Mouse (Mus musculus) cerebellum, adult 9-10 months (tissue): ENCODE results near the gene Dscam.

ENCODE experiments used
- DNase-seq: peaks from one replicate; pipeline ENCODE4 v3.0.0; 2022

The Dscam gene

DNA sequence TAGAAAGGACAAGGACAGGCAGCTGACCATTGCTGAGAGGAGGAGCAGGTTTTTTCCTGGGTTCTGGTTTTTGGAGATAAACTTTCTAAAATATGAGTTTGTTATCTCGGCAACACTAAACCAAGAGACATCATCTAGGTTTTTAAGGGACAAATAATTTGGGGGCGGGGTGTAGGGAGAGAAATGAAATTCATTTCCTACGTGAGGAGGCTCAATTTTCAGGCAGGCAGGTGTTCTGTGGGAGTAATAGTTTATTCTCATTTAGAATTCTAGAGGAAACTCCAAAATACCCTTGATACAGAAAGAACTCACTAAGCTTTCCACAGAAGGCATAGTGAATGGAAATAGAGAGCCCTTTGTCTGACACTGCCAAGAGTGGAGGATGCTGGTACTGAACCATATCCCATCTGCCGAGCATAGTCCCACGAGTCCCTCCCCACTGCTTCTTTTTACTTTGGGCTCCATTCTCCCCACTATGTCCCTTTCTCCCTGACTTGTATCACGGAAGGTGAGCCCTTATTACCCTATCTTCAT is 415.5 kb downstream of the Dscam start:
- no peak for DNase-seq

DNA sequence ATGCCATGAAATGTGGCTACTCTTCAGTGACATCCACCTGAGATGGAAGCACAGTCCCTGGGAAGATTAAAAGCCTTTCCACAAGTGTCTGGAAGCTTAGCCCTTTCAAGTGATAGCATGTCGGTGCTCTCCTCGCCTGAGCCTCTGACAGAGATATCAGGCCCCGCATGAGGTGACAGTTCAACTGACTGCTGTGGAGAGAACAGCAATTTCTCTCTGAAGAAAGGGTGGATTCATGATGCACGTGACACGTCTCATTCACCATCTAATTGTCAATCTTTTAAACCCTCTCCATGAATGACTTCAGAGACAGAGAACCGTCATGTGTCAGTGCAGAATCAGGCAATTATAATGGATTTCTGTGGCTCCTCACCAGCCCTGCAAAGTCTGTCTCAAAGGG is 416.2 kb downstream of the Dscam start:
- no peak for DNase-seq

GRCm38 (mm10) chr16:96753781-96754173 is 416.8 kb downstream of the Dscam start:
- peak; percentile 29 for DNase-seq

- no peak for DNase-seq
Measured at GRCm38 (mm10) chr16:96753164-96753780, 417.3 kb downstream of the Dscam start.

- DNase-seq: no peak
Measured at GRCm38 (mm10) chr16:96742475-96743255, 427.9 kb downstream of the Dscam start.

- DNase-seq: no peak
Measured at GRCm38 (mm10) chr16:96741336-96741735, 429.2 kb downstream of the Dscam start.

GRCm38 (mm10) chr16:96740073-96741055 is 430.2 kb downstream of the Dscam start:
- DNase-seq: no peak

GRCm38 (mm10) chr16:96736501-96736900 is 434.1 kb downstream of the Dscam start:
- no peak for DNase-seq

- DNase-seq: no peak
Measured at GRCm38 (mm10) chr16:96730881-96731280, 439.7 kb downstream of the Dscam start.

DNA sequence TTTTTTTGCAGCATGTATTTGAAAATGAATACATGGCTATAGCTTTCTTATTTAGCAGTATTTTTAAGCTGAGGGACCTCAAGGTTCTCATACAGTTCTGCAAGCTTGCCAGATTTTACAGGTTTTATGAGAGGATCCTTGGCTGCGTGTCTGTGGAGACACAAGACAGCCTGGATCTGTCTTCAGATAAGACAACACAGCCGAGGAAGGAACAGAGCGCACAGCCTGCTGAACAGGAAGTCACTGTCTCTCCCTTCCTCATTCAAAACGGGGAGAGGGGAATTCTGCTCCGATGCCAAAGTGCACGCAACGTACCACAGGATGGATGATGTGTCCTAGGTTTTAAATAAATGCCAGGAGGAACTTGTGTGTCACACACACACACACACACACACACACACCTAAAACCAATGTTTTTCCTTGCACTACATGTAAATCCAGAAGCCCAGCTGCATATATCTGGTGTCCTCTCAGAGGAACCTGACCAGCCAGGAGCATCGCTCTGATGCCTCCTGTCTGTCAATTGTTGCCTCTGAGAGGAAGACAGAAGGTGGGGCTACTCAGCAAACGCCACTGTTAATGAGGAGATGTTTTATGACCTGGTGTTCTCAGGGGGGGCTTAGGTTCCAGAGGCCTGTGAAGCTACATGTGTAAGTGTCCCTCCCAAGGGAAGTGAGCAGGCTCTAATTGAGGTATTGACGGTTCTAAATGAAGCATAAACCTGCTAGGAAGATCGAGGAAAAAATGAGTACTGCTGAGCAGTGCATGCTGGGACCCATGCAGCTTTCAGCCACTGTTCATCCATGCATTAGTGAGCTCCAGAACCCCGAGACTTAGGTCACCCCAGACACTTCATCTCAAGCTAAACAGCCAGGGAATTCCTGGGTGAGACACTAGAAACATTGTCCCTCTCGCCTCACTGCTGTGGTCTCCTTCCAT is 442.4 kb downstream of the Dscam start:
- no peak for DNase-seq

- no peak for DNase-seq
Measured at GRCm38 (mm10) chr16:96725071-96725724, 445.4 kb downstream of the Dscam start.

- DNase-seq: no peak
Measured at GRCm38 (mm10) chr16:96724591-96724990, 446.0 kb downstream of the Dscam start.

- no peak for DNase-seq
Measured at GRCm38 (mm10) chr16:96724123-96724522, 446.4 kb downstream of the Dscam start.

DNA sequence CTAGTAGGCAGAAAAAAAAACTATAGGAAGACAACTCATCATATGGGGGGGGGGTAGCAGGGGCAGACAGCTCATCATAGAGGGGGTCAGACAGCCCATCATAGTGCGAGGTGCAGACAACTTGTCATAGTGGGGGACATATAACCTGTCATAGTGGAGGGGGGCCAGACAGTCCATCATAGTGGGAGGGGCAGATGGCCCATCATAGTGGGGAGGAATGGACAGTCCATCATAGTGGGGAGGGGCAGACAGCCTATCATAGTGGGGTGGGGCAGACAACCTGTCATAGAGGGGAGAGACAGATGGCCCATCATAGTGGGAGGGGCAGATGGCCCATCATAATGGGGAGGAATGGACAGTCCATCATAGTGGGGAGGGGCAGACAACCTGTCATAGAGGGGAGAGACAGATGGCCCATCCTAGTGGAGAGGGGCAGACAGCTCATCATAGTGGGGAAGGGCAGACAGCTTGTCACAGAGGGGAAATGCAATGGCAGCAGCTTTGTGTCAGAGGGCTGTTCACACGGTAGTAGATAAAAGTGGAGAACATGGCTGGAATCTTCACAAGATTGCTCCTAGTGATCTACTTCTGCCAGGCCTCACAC is 447.4 kb downstream of the Dscam start:
- no peak for DNase-seq

DNA sequence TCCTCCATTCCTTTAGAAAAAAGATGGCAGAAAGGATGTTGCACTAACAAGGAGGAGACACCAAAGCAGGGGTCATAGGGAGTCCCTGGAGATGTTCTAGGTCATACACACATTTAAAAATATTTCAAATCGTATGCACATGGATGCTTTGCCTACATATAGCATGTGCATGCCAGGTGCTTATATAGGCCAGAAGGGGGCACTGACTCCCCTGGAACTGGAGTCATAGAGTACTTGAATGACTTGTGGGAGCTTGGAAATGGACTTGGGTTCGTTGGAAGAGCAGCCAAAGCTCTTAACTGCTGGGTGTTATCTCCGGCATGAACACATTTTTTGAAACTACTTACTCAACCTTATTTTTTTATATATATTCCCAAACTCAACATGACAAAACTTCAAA is 448.4 kb downstream of the Dscam start:
- peak; percentile 13 for DNase-seq

- peak; percentile 29 for DNase-seq
Measured at GRCm38 (mm10) chr16:96721241-96721640, 449.3 kb downstream of the Dscam start.

DNA sequence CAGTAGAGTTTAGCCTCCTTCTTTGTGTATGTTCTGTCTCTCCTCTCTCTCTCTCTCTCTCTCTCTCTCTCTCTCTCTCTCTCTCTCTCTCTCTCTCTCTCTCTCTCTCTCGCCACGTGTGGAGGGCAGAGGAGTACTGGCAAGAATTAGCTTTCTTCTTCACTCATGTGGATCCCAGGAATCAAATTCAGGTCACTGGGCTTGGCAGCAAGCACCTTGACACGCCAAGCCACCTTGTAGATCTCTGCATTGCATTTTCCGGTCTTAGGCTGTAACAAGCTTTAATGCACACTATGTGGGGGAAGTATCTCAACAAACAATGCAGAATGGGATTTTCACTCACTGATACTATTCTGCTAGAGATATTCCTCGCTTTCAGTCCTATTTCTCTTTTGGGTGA is 449.9 kb downstream of the Dscam start:
- DNase-seq: peak; percentile 28

- no peak for DNase-seq
Measured at GRCm38 (mm10) chr16:96718221-96718620, 452.3 kb downstream of the Dscam start.

- no peak for DNase-seq
Measured at GRCm38 (mm10) chr16:96716633-96717032, 453.9 kb downstream of the Dscam start.

DNA sequence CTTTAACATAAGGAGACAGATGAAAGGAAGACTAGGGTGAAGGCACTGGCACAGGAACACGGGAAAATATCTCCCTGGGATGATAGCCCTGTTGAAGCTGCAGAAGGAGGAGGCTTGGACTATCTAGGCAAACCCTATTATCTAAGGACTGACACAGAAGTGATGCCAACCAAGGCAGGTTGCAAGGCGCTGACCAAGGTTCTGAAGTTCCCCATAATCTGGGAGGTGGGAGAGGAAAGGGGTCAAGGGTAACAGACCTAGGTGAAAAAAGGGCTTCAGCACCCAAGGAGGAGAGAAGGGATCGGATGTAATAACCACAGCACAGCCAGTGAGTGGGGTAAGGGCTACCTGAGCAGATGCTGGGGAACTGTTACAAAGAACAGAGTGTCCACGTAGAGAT is 458.6 kb downstream of the Dscam start:
- no peak for DNase-seq

- no peak for DNase-seq
Measured at GRCm38 (mm10) chr16:96700551-96700950, 470.0 kb downstream of the Dscam start.
